Mouse (Mus musculus): Measurements from ENCODE around the gene Ccdc12.

GRCm38 (mm10) chr9:110731859-110732258, 75.6 kb downstream of the Ccdc12 start:
- TF ChIP-seq USF1 (IDR thresholded peaks at IDR 0.05; ENCODE audit: low read depth) (no peak), POLR2A (IDR thresholded peaks at IDR 0.05; ENCODE audit: insufficient read length, low read depth) (no peak), E2F4 (IDR thresholded peaks at IDR 0.05; ENCODE audit: insufficient read depth) (no peak)

Data from myocyte (in vitro differentiated cells).